ENCODE assay signal across 8 mouse cellular contexts in genomic region chr10:96955776-96956448, GRCm38 (mm10).
DNase-seq lines count a peak whose midpoint lies in the region; ATAC-seq lines count a peak whose summit lies in the region.

No protein-coding gene starts in this region.

- H3K4me1 ChIP-seq in midbrain, embryonic 11.5 days (ENCODE audit: control insufficient read depth, insufficient read depth, low read length): peaks cover 16% of the 10 kb centered on the region

- H3K4me2 ChIP-seq in midbrain, embryonic 11.5 days: peak overlapping the region; percentile 25

- whole genome bisulfite sequencing in midbrain, embryonic 11.5 days: 23% methylated on average over 16 of the region's 16 CpGs

- no peaks in the 10 kb centered on the region for H3K27me3 ChIP-seq in midbrain, embryonic 11.5 days (ENCODE audit: control insufficient read depth, insufficient read depth, low read length)

- H3K27ac ChIP-seq in midbrain, embryonic 11.5 days (ENCODE audit: low read depth, low read length): peak overlapping the region; percentile 62; the same call in 1 of the 2 replicates

- no peaks in the 10 kb centered on the region for H3K9me3 ChIP-seq in midbrain, embryonic 11.5 days (ENCODE audit: control insufficient read depth, low read length)

- no peak for ATAC-seq in midbrain, embryonic 11.5 days (ENCODE audit: low FRiP score)
- no peak for ATAC-seq in megakaryocyte-erythroid progenitor cell, adult 5-6 weeks (replicated peaks; ENCODE audit: low FRiP score, low TSS enrichment, poor library complexity, severe bottlenecking)

- H3K9ac ChIP-seq in midbrain, embryonic 11.5 days (ENCODE audit: low read length): peak overlapping the region; percentile 24; the same call in 1 of the 2 replicates

- no peak overlapping the region for H3K4me3 ChIP-seq in midbrain, embryonic 11.5 days (ENCODE audit: low read depth, low read length)

- H3K36me3 ChIP-seq in midbrain, embryonic 11.5 days (ENCODE audit: control insufficient read depth, insufficient read depth, low read length): no peaks in the 10 kb centered on the region

- peak; percentile 20 for DNase-seq in embryo, embryonic 10.5 days (ENCODE audit: low spot score)
- no peak for DNase-seq in embryo, embryonic 10 days (ENCODE audit: low spot score)
- DNase-seq in right cerebral cortex, adult 2 months (ENCODE audit: low spot score in 2 of 2): peak; percentile 23 to 31
- no peak for DNase-seq in right cerebral cortex, postnatal 25 days
- DNase-seq in midbrain, embryonic 11.5 days (ENCODE audit: low spot score, missing footprints): peak; percentile 93
- no peak for DNase-seq in frontal cortex, postnatal 14 days (ENCODE audit: low spot score in 2 of 2)
- no peak for DNase-seq in kidney, adult 18-20 months

Comparison
In these comparisons a context has a peak if more than half of its experiments do, and no peak if none do; other contexts are left out.
1. DNase-seq: peak in embryo, embryonic 10.5 days (single experiment), right cerebral cortex, adult 2 months (2 of 2) and midbrain, embryonic 11.5 days (single experiment); none in embryo, embryonic 10 days (single experiment), right cerebral cortex, postnatal 25 days (single experiment), frontal cortex, postnatal 14 days (0 of 2) and kidney, adult 18-20 months (single experiment).